Mouse (Mus musculus): ENCODE results near the gene Zfp503. TPM values are rescaled to one million over a fixed set of nuclear protein-coding genes. Genes with fewer than 3 reads are reported as not detected.
A peak's percentile ranks its signal among the peaks of the same experiment; 100 is the strongest.

Gene Zfp503
- polyA plus RNA-seq (2014; fragmentation: Nextera tagmentation; extraction: Ambion mirVana), result 6.2 and 7.5 TPM in 2 replicates

- Histone ChIP-seq H3K4me2 (peak within 1 kb of the TSS; percentile 87), H3K27ac (ENCODE audit: low read depth, low read length) (peak within 1 kb of the TSS; percentile 80), H3K36me3 (ENCODE audit: control insufficient read depth, insufficient read depth, low read length) (peaks cover 9% of the 10 kb centered on the region; the same call in 1 of the 2 replicates), H3K9ac (ENCODE audit: low read length) (peak within 1 kb of the TSS; percentile 76), H3K4me1 (ENCODE audit: control insufficient read depth, insufficient read depth, low read length) (peaks cover 32% of the 10 kb centered on the region), H3K4me3 (ENCODE audit: low read depth, low read length) (peak within 1 kb of the TSS; percentile 90), H3K27me3 (ENCODE audit: control insufficient read depth, insufficient read depth, low read length) (peaks cover 19% of the 10 kb centered on the region), H3K9me3 (ENCODE audit: control insufficient read depth, low read length) (no peaks in the 10 kb centered on the region)
- DNase-seq (ENCODE audit: low spot score, missing footprints), result peak; percentile 97
- WGBS, result under 1% methylated on average over 31 of the region's 37 CpGs
- peak; percentile 19; the same call in 1 of the 2 replicates for ATAC-seq (ENCODE audit: low FRiP score)
Measured at GRCm38 (mm10) chr14:21989291-21989913, at the start of gene Zfp503. Gene Zfp503 (minus strand): TSS chr14:21989601.

- no peak overlapping the region for H3K4me3 ChIP-seq (ENCODE audit: low read depth, low read length)
- ATAC-seq (ENCODE audit: low FRiP score) (no peak), DNase-seq (ENCODE audit: low spot score, missing footprints) (peak; percentile 85)
- 65% methylated on average over 16 of the region's 16 CpGs for WGBS
- no peak overlapping the region for H3K4me2 ChIP-seq
- no peaks in the 10 kb centered on the region for H3K9me3 ChIP-seq (ENCODE audit: control insufficient read depth, low read length)
- peaks cover 34% of the 10 kb centered on the region for H3K4me1 ChIP-seq (ENCODE audit: control insufficient read depth, insufficient read depth, low read length)
- no peak overlapping the region for H3K9ac ChIP-seq (ENCODE audit: low read length)
- no peak overlapping the region for H3K27ac ChIP-seq (ENCODE audit: low read depth, low read length)
- H3K27me3 ChIP-seq (ENCODE audit: control insufficient read depth, insufficient read depth, low read length), result no peaks in the 10 kb centered on the region
- no peaks in the 10 kb centered on the region for H3K36me3 ChIP-seq (ENCODE audit: control insufficient read depth, insufficient read depth, low read length)
Measured at GRCm38 (mm10) chr14:22037498-22038131, 48.2 kb upstream of the Zfp503 start.

- H3K27me3 ChIP-seq (ENCODE audit: control insufficient read depth, insufficient read depth, low read length), result no peaks in the 10 kb centered on the region
- H3K9ac ChIP-seq (ENCODE audit: low read length), result no peak overlapping the region
- H3K4me2 ChIP-seq, result peak overlapping the region; percentile 15; the same call in 1 of the 2 replicates
- ATAC-seq (ENCODE audit: low FRiP score) (peak; percentile 50; the same call in 1 of the 2 replicates), DNase-seq (ENCODE audit: low spot score, missing footprints) (peak; percentile 90)
- no peaks in the 10 kb centered on the region for H3K36me3 ChIP-seq (ENCODE audit: control insufficient read depth, insufficient read depth, low read length)
- 50% methylated on average over 12 of the region's 12 CpGs for WGBS
- H3K4me3 ChIP-seq (ENCODE audit: low read depth, low read length), result no peak overlapping the region
- peaks cover 34% of the 10 kb centered on the region for H3K4me1 ChIP-seq (ENCODE audit: control insufficient read depth, insufficient read depth, low read length)
- no peak overlapping the region for H3K27ac ChIP-seq (ENCODE audit: low read depth, low read length)
- H3K9me3 ChIP-seq (ENCODE audit: control insufficient read depth, low read length), result no peaks in the 10 kb centered on the region
Measured at GRCm38 (mm10) chr14:22036802-22037497, 47.5 kb upstream of the Zfp503 start.

GRCm38 (mm10) chr14:22036338-22036737 is 46.9 kb upstream of the Zfp503 start:
- no peak overlapping the region for H3K27ac ChIP-seq (ENCODE audit: low read depth, low read length)
- ATAC-seq (ENCODE audit: low FRiP score), result no peak; the same call in 1 of the 2 replicates
- H3K9me3 ChIP-seq (ENCODE audit: control insufficient read depth, low read length), result no peaks in the 10 kb centered on the region
- H3K36me3 ChIP-seq (ENCODE audit: control insufficient read depth, insufficient read depth, low read length), result no peaks in the 10 kb centered on the region
- H3K27me3 ChIP-seq (ENCODE audit: control insufficient read depth, insufficient read depth, low read length), result no peaks in the 10 kb centered on the region
- no peak overlapping the region for H3K4me3 ChIP-seq (ENCODE audit: low read depth, low read length)
- H3K9ac ChIP-seq (ENCODE audit: low read length), result no peak overlapping the region
- WGBS, result 35% methylated on average over 6 of the region's 6 CpGs
- H3K4me2 ChIP-seq, result peak overlapping the region; percentile 15; the same call in 1 of the 2 replicates
- H3K4me1 ChIP-seq (ENCODE audit: control insufficient read depth, insufficient read depth, low read length), result peaks cover 34% of the 10 kb centered on the region
- DNase-seq (ENCODE audit: low spot score, missing footprints), result peak; percentile 85

GRCm38 (mm10) chr14:22035900-22036299 is 46.5 kb upstream of the Zfp503 start:
- 48% methylated on average over 3 of the region's 3 CpGs for WGBS
- ATAC-seq (ENCODE audit: low FRiP score), result 0 out of 2 replicates have a peak, but pooled peaks have one; percentile 46

GRCm38 (mm10) chr14:22023533-22023932 is 34.1 kb upstream of the Zfp503 start:
- Histone ChIP-seq H3K9me3 (ENCODE audit: control insufficient read depth, low read length) (no peaks in the 10 kb centered on the region), H3K27ac (ENCODE audit: low read depth, low read length) (no peak overlapping the region), H3K4me3 (ENCODE audit: low read depth, low read length) (no peak overlapping the region), H3K4me2 (no peak overlapping the region), H3K4me1 (ENCODE audit: control insufficient read depth, insufficient read depth, low read length) (peaks cover 7% of the 10 kb centered on the region; the same call in 1 of the 2 replicates), H3K27me3 (ENCODE audit: control insufficient read depth, insufficient read depth, low read length) (no peaks in the 10 kb centered on the region; the same call in 1 of the 2 replicates), H3K9ac (ENCODE audit: low read length) (no peak overlapping the region), H3K36me3 (ENCODE audit: control insufficient read depth, insufficient read depth, low read length) (no peaks in the 10 kb centered on the region)
- DNase-seq (ENCODE audit: low spot score, missing footprints) (no peak), ATAC-seq (ENCODE audit: low FRiP score) (no peak)
- 77% methylated on average over 4 of the region's 4 CpGs for WGBS

More at GRCm38 (mm10) chr14:22035900-22036299, 46.5 kb upstream of the Zfp503 start:
- H3K36me3 ChIP-seq (ENCODE audit: control insufficient read depth, insufficient read depth, low read length), result no peaks in the 10 kb centered on the region
- peaks cover 34% of the 10 kb centered on the region for H3K4me1 ChIP-seq (ENCODE audit: control insufficient read depth, insufficient read depth, low read length)
- H3K4me2 ChIP-seq, result no peak overlapping the region
- H3K9me3 ChIP-seq (ENCODE audit: control insufficient read depth, low read length), result no peaks in the 10 kb centered on the region
- H3K27me3 ChIP-seq (ENCODE audit: control insufficient read depth, insufficient read depth, low read length), result no peaks in the 10 kb centered on the region
- H3K9ac ChIP-seq (ENCODE audit: low read length), result no peak overlapping the region
- no peak overlapping the region for H3K27ac ChIP-seq (ENCODE audit: low read depth, low read length)
- peak; percentile 88 for DNase-seq (ENCODE audit: low spot score, missing footprints)
- H3K4me3 ChIP-seq (ENCODE audit: low read depth, low read length), result no peak overlapping the region

GRCm38 (mm10) chr14:22020885-22021284 is 31.5 kb upstream of the Zfp503 start:
- Histone ChIP-seq H3K4me2 (no peak overlapping the region), H3K4me3 (ENCODE audit: low read depth, low read length) (no peak overlapping the region), H3K4me1 (ENCODE audit: control insufficient read depth, insufficient read depth, low read length) (peaks cover 7% of the 10 kb centered on the region; the same call in 1 of the 2 replicates), H3K36me3 (ENCODE audit: control insufficient read depth, insufficient read depth, low read length) (no peaks in the 10 kb centered on the region), H3K9ac (ENCODE audit: low read length) (no peak overlapping the region), H3K27me3 (ENCODE audit: control insufficient read depth, insufficient read depth, low read length) (no peaks in the 10 kb centered on the region; the same call in 1 of the 2 replicates), H3K9me3 (ENCODE audit: control insufficient read depth, low read length) (no peaks in the 10 kb centered on the region), H3K27ac (ENCODE audit: low read depth, low read length) (no peak overlapping the region)
- DNase-seq (ENCODE audit: low spot score, missing footprints) (peak; percentile 89), ATAC-seq (ENCODE audit: low FRiP score) (0 out of 2 replicates have a peak, but pooled peaks have one; percentile 22)
- WGBS, result 21% methylated on average over 2 of the region's 2 CpGs

- Histone ChIP-seq H3K27ac (ENCODE audit: low read depth, low read length) (no peak overlapping the region), H3K27me3 (ENCODE audit: control insufficient read depth, insufficient read depth, low read length) (peaks cover 2% of the 10 kb centered on the region), H3K9me3 (ENCODE audit: control insufficient read depth, low read length) (no peaks in the 10 kb centered on the region), H3K4me1 (ENCODE audit: control insufficient read depth, insufficient read depth, low read length) (peaks cover 7% of the 10 kb centered on the region; the same call in 1 of the 2 replicates), H3K4me2 (peak overlapping the region; percentile 71), H3K36me3 (ENCODE audit: control insufficient read depth, insufficient read depth, low read length) (no peaks in the 10 kb centered on the region), H3K4me3 (ENCODE audit: low read depth, low read length) (peak overlapping the region; percentile 30), H3K9ac (ENCODE audit: low read length) (peak overlapping the region; percentile 59; the same call in 1 of the 2 replicates)
- ATAC-seq (ENCODE audit: low FRiP score) (no peak), DNase-seq (ENCODE audit: low spot score, missing footprints) (peak; percentile 91)
- WGBS, result 32% methylated on average over 12 of the region's 12 CpGs
Measured at GRCm38 (mm10) chr14:22019949-22020845, 30.8 kb upstream of the Zfp503 start.

Measured in midbrain, embryonic 11.5 days (tissue).